In genomic region chr4:95353894-95354319, GRCm38 (mm10) we compare ENCODE assay signal across 9 mouse cellular contexts.
DNase-seq lines count a peak whose midpoint lies in the region; ATAC-seq and TF ChIP-seq lines count a peak whose summit lies in the region.
"Had no signal": no experiment of that assay in that cellular context is flagged by ENCODE, and none has a peak within 500 bp of the region (broad histone marks: within the 10 kb centered on the region; RNA-seq: fewer than 3 reads in every experiment).

No protein-coding gene starts in this region.

- no peaks in the 10 kb centered on the region for H3K27me3 ChIP-seq in heart, embryonic 10.5 days (ENCODE audit: insufficient read depth, poor library complexity, severe bottlenecking)
- H3K27me3 ChIP-seq in intestine, postnatal 0 days (replicated peaks; ENCODE audit: control insufficient read depth, insufficient read depth, low read length): no peaks in the 10 kb centered on the region
- H3K27me3 ChIP-seq in splenic B cell, adult 2 months (ENCODE audit: control insufficient read depth, insufficient read depth, low read length, poor library complexity, severe bottlenecking): no peaks in the 10 kb centered on the region

- H3K4me3 ChIP-seq in gastrocnemius, adult 2 months: no peak overlapping the region
- H3K4me3 ChIP-seq in brown adipose tissue, adult 24 weeks (ENCODE audit: insufficient read depth, low read depth, low read length): no peak overlapping the region
- no peak overlapping the region for H3K4me3 ChIP-seq in heart, embryonic 10.5 days
- H3K4me3 ChIP-seq in intestine, postnatal 0 days (ENCODE audit: low read depth, low read length): no peak overlapping the region
- H3K4me3 ChIP-seq: erythroblast, embryonic 14.5 days had no signal

- H3K9me3 ChIP-seq in heart, embryonic 10.5 days: no peaks in the 10 kb centered on the region
- no peaks in the 10 kb centered on the region for H3K9me3 ChIP-seq in intestine, postnatal 0 days (ENCODE audit: control insufficient read depth)

- H3K9ac ChIP-seq in intestine, postnatal 0 days (ENCODE audit: low read depth, low read length): no peak overlapping the region

- peak overlapping the region; percentile 73 for H3K27ac ChIP-seq in gastrocnemius, adult 2 months
- peak overlapping the region; percentile 67 for H3K27ac ChIP-seq in brown adipose tissue, adult 24 weeks (replicated peaks; ENCODE audit: low read depth, low read length)
- H3K27ac ChIP-seq in heart, embryonic 10.5 days: peak overlapping the region; percentile 70
- no peak overlapping the region for H3K27ac ChIP-seq in intestine, postnatal 0 days (ENCODE audit: low read depth, low read length)

- no peaks in the 10 kb centered on the region for H3K36me3 ChIP-seq in heart, embryonic 10.5 days
- no peaks in the 10 kb centered on the region for H3K36me3 ChIP-seq in intestine, postnatal 0 days (ENCODE audit: control insufficient read depth, insufficient read depth)
- H3K36me3 ChIP-seq in splenic B cell, adult 2 months (ENCODE audit: control insufficient read depth, insufficient read depth, low read length, poor library complexity, severe bottlenecking): no peaks in the 10 kb centered on the region

- DNase-seq in gastrocnemius, adult 2 months: peak; percentile 31
- no peak for DNase-seq in gastrocnemius, adult 8-10 months (ENCODE audit: low spot score in 2 of 2)
- peak; percentile 77 for DNase-seq in heart, embryonic 10.5 days (ENCODE audit: low spot score)
- peak; percentile 72 to 79 for DNase-seq in lung, adult 18-20 months
- peak; percentile 12 for DNase-seq in splenic B cell, adult 2 months (ENCODE audit: low read depth, low spot score)
- no peak for DNase-seq in right cerebral cortex, postnatal 4 days

- intact Hi-C loops in gastrocnemius, adult 2 months (cut with DNase I): no loop called here

- H3K4me1 ChIP-seq in brown adipose tissue, adult 24 weeks (ENCODE audit: control insufficient read depth, insufficient read depth, insufficient read length, low read length): no peaks in the 10 kb centered on the region
- H3K4me1 ChIP-seq in heart, embryonic 10.5 days: peaks cover 9% of the 10 kb centered on the region; the same call in 1 of the 2 replicates
- H3K4me1 ChIP-seq in intestine, postnatal 0 days (replicated peaks; ENCODE audit: control insufficient read depth, insufficient read depth, low read length): no peaks in the 10 kb centered on the region

- 48% methylated on average over 7 of the region's 7 CpGs for WGBS in heart, embryonic 10.5 days
- 61% methylated on average over 7 of the region's 7 CpGs for WGBS in intestine, postnatal 0 days

- ATAC-seq in intestine, postnatal 0 days: peak; percentile 19; the same call in 1 of the 2 replicates

- no peak overlapping the region for H3K4me2 ChIP-seq in intestine, postnatal 0 days (replicated peaks; ENCODE audit: low read depth)

- no peak for TF ChIP-seq CTCF in gastrocnemius, adult 2 months (IDR thresholded peaks at IDR 0.05)
- TF ChIP-seq CTCF in intestine, postnatal 0 days (IDR thresholded peaks at IDR 0.05; ENCODE audit: low read depth): no peak

Comparison
In these comparisons a context has a peak if more than half of its experiments do, and no peak if none do; other contexts are left out.
1. DNase-seq: peak in gastrocnemius, adult 2 months (single experiment), heart, embryonic 10.5 days (single experiment), lung, adult 18-20 months (2 of 2) and splenic B cell, adult 2 months (single experiment); none in gastrocnemius, adult 8-10 months (0 of 2) and right cerebral cortex, postnatal 4 days (single experiment).